Mouse (Mus musculus): ENCODE results near the gene Hvcn1. TPM values are rescaled to one million over a fixed set of nuclear protein-coding genes. Genes with fewer than 3 reads are reported as not detected.
"Not testable (repeated sequence)": the region's sequence is repeated elsewhere in the genome, so short reads cannot be mapped to it uniquely, and the experiment has no call there.

The Hvcn1 gene
- polyA plus RNA-seq, 1 experiment from 2014 or later: 4.6 TPM

- WGBS (ENCODE audit: insufficient replicate concordance): 62% methylated on average over 6 of the region's 6 CpGs
- no peak overlapping the region for H3K27ac ChIP-seq (replicated peaks)
- no peaks in the 10 kb centered on the region for H3K36me3 ChIP-seq (replicated peaks)
- no peak overlapping the region for H3K4me2 ChIP-seq
- peaks cover 16% of the 10 kb centered on the region for H3K4me1 ChIP-seq (replicated peaks)
- ATAC-seq (ENCODE audit: insufficient read depth): no peak
- H3K4me3 ChIP-seq (replicated peaks): no peak overlapping the region
- no peak overlapping the region for H3K9ac ChIP-seq
- no peaks in the 10 kb centered on the region for H3K9me3 ChIP-seq (replicated peaks)
- H3K27me3 ChIP-seq: no peaks in the 10 kb centered on the region
Measured at GRCm38 (mm10) chr5:122208909-122209308, 2.3 kb downstream of the Hvcn1 start.

GRCm38 (mm10) chr5:122209591-122210368 is 3.2 kb downstream of the Hvcn1 start:
- Histone ChIP-seq H3K27me3 (no peaks in the 10 kb centered on the region), H3K4me3 (replicated peaks) (peak overlapping the region; percentile 32), H3K4me1 (replicated peaks) (peaks cover 16% of the 10 kb centered on the region), H3K36me3 (replicated peaks) (no peaks in the 10 kb centered on the region), H3K9me3 (replicated peaks) (no peaks in the 10 kb centered on the region), H3K9ac (no peak overlapping the region), H3K27ac (replicated peaks) (0 out of 2 replicates have a peak overlapping the region, but pooled peaks have one; percentile 29), H3K4me2 (peak overlapping the region; percentile 21)
- ATAC-seq (ENCODE audit: insufficient read depth): peak; percentile 40; the same call in 1 of the 2 replicates
- WGBS (ENCODE audit: insufficient replicate concordance): 11% methylated on average over 21 of the region's 21 CpGs

GRCm38 (mm10) chr5:122210890-122211289 is 4.3 kb downstream of the Hvcn1 start:
- H3K4me1 ChIP-seq (replicated peaks): peaks cover 16% of the 10 kb centered on the region
- H3K27me3 ChIP-seq: no peaks in the 10 kb centered on the region
- peak overlapping the region; percentile 32 for H3K4me3 ChIP-seq (replicated peaks)
- no peak for ATAC-seq (ENCODE audit: insufficient read depth)
- H3K9ac ChIP-seq: no peak overlapping the region
- 64% methylated on average over 8 of the region's 8 CpGs for WGBS (ENCODE audit: insufficient replicate concordance)
- H3K27ac ChIP-seq (replicated peaks): 0 out of 2 replicates have a peak overlapping the region, but pooled peaks have one; percentile 29
- H3K9me3 ChIP-seq (replicated peaks): no peaks in the 10 kb centered on the region
- H3K36me3 ChIP-seq (replicated peaks): no peaks in the 10 kb centered on the region
- peak overlapping the region; percentile 21; the same call in 1 of the 2 replicates for H3K4me2 ChIP-seq

GRCm38 (mm10) chr5:122212125-122212524 is 5.5 kb downstream of the Hvcn1 start:
- no peaks in the 10 kb centered on the region for H3K27me3 ChIP-seq
- H3K9ac ChIP-seq: no peak overlapping the region
- H3K36me3 ChIP-seq (replicated peaks): no peaks in the 10 kb centered on the region
- no peak overlapping the region for H3K4me2 ChIP-seq
- peaks cover 16% of the 10 kb centered on the region for H3K4me1 ChIP-seq (replicated peaks)
- H3K4me3 ChIP-seq (replicated peaks): no peak overlapping the region
- H3K9me3 ChIP-seq (replicated peaks): no peaks in the 10 kb centered on the region
- 58% methylated on average over 8 of the region's 8 CpGs for WGBS (ENCODE audit: insufficient replicate concordance)
- no peak for ATAC-seq (ENCODE audit: insufficient read depth)
- no peak overlapping the region for H3K27ac ChIP-seq (replicated peaks)

GRCm38 (mm10) chr5:122212820-122213219 is 6.2 kb downstream of the Hvcn1 start:
- 71% methylated on average over 1 of the region's 1 CpGs for WGBS (ENCODE audit: insufficient replicate concordance)

GRCm38 (mm10) chr5:122213861-122214260 is 7.3 kb downstream of the Hvcn1 start:
- ATAC-seq (ENCODE audit: insufficient read depth): no peak

More at GRCm38 (mm10) chr5:122212820-122213219, 6.2 kb downstream of the Hvcn1 start:
- not testable (repeated sequence) for H3K27ac ChIP-seq (replicated peaks); H3K36me3 ChIP-seq (replicated peaks); ATAC-seq (ENCODE audit: insufficient read depth); H3K27me3 ChIP-seq; H3K4me3 ChIP-seq (replicated peaks); H3K4me2 ChIP-seq; H3K9ac ChIP-seq; H3K9me3 ChIP-seq (replicated peaks)
- H3K4me1 ChIP-seq (replicated peaks): peaks cover 16% of the 10 kb centered on the region

GRCm38 (mm10) chr5:122217636-122218035 is 11.0 kb downstream of the Hvcn1 start:
- Histone ChIP-seq H3K9ac (no peak overlapping the region), H3K4me1 (replicated peaks) (peaks cover 19% of the 10 kb centered on the region), H3K27me3 (no peaks in the 10 kb centered on the region), H3K4me3 (replicated peaks) (no peak overlapping the region), H3K27ac (replicated peaks) (no peak overlapping the region), H3K36me3 (replicated peaks) (no peaks in the 10 kb centered on the region), H3K4me2 (no peak overlapping the region), H3K9me3 (replicated peaks) (no peaks in the 10 kb centered on the region)
- 68% methylated on average over 6 of the region's 6 CpGs for whole genome bisulfite sequencing (ENCODE audit: insufficient replicate concordance)
- ATAC-seq (ENCODE audit: insufficient read depth): no peak

More at GRCm38 (mm10) chr5:122213861-122214260, 7.3 kb downstream of the Hvcn1 start:
- peaks cover 17% of the 10 kb centered on the region; the same call in 1 of the 2 replicates for H3K4me1 ChIP-seq (replicated peaks)
- H3K9me3 ChIP-seq (replicated peaks): no peaks in the 10 kb centered on the region
- H3K27me3 ChIP-seq: no peaks in the 10 kb centered on the region
- H3K36me3 ChIP-seq (replicated peaks): no peaks in the 10 kb centered on the region
- H3K4me3 ChIP-seq (replicated peaks): no peak overlapping the region
- no peak overlapping the region for H3K9ac ChIP-seq
- H3K4me2 ChIP-seq: no peak overlapping the region
- no peak overlapping the region for H3K27ac ChIP-seq (replicated peaks)
- 80% methylated on average over 6 of the region's 6 CpGs for WGBS (ENCODE audit: insufficient replicate concordance)

- no peaks in the 10 kb centered on the region for H3K36me3 ChIP-seq (replicated peaks)
- no peaks in the 10 kb centered on the region for H3K9me3 ChIP-seq (replicated peaks)
- no peak overlapping the region for H3K27ac ChIP-seq (replicated peaks)
- no peaks in the 10 kb centered on the region for H3K27me3 ChIP-seq
- no peak overlapping the region for H3K4me2 ChIP-seq
- H3K4me3 ChIP-seq (replicated peaks): no peak overlapping the region
- H3K4me1 ChIP-seq (replicated peaks): peaks cover 19% of the 10 kb centered on the region
- no peak for ATAC-seq (ENCODE audit: insufficient read depth)
- WGBS (ENCODE audit: insufficient replicate concordance): 57% methylated on average over 12 of the region's 12 CpGs
- H3K9ac ChIP-seq: no peak overlapping the region
Measured at GRCm38 (mm10) chr5:122218109-122218905, 11.7 kb downstream of the Hvcn1 start.

- Histone ChIP-seq H3K4me2 (no peak overlapping the region), H3K9me3 (replicated peaks) (no peaks in the 10 kb centered on the region), H3K36me3 (replicated peaks) (no peaks in the 10 kb centered on the region), H3K9ac (no peak overlapping the region), H3K4me3 (replicated peaks) (no peak overlapping the region), H3K27ac (replicated peaks) (no peak overlapping the region), H3K4me1 (replicated peaks) (peaks cover 19% of the 10 kb centered on the region), H3K27me3 (no peaks in the 10 kb centered on the region)
- 25% methylated on average over 7 of the region's 7 CpGs for WGBS (ENCODE audit: insufficient replicate concordance)
- no peak for ATAC-seq (ENCODE audit: insufficient read depth)
Measured at GRCm38 (mm10) chr5:122218928-122219327, 12.3 kb downstream of the Hvcn1 start.

- no peak overlapping the region for H3K4me3 ChIP-seq (replicated peaks)
- no peaks in the 10 kb centered on the region for H3K36me3 ChIP-seq (replicated peaks)
- H3K27me3 ChIP-seq: no peaks in the 10 kb centered on the region
- H3K4me2 ChIP-seq: no peak overlapping the region
- ATAC-seq (ENCODE audit: insufficient read depth): peak; percentile 40
- H3K9me3 ChIP-seq (replicated peaks): no peaks in the 10 kb centered on the region
- peaks cover 19% of the 10 kb centered on the region for H3K4me1 ChIP-seq (replicated peaks)
- no peak overlapping the region for H3K9ac ChIP-seq
- H3K27ac ChIP-seq (replicated peaks): no peak overlapping the region
- WGBS (ENCODE audit: insufficient replicate concordance): 29% methylated on average over 18 of the region's 18 CpGs
Measured at GRCm38 (mm10) chr5:122219655-122220629, 13.3 kb downstream of the Hvcn1 start.

Data from liver, embryonic 15.5 days (tissue).